Mouse (Mus musculus) induced T-regulatory cell, adult 2 months (primary cell): ENCODE data around the gene Cd44.

Experiments used
- DNase-seq: peaks from one replicate; pipeline ENCODE4 v3.0.0-alpha.2; 2012; ENCODE audit warnings: low read depth

Cd44 gene

DNA sequence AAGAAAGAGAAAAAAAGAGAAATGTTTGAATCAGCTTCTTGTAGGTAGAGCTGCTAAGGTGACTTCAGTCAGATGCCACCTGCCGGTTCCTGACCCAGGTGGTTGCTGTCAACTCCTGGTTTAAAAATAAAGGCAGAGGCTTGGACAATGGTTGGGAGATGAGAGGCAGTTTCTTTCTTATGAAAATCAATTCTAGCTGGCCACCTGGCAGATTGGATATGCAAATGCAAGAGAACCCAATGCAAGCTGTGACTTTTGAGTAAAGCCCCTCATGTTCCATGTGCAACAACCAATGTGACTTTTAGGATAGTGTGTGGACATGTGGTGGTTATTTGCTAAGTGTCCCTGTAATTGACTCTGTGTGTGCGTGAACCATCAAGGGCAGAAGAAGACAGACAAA lies 33.0 kb downstream of the Cd44 start:
- DNase-seq: peak; percentile 41

DNA sequence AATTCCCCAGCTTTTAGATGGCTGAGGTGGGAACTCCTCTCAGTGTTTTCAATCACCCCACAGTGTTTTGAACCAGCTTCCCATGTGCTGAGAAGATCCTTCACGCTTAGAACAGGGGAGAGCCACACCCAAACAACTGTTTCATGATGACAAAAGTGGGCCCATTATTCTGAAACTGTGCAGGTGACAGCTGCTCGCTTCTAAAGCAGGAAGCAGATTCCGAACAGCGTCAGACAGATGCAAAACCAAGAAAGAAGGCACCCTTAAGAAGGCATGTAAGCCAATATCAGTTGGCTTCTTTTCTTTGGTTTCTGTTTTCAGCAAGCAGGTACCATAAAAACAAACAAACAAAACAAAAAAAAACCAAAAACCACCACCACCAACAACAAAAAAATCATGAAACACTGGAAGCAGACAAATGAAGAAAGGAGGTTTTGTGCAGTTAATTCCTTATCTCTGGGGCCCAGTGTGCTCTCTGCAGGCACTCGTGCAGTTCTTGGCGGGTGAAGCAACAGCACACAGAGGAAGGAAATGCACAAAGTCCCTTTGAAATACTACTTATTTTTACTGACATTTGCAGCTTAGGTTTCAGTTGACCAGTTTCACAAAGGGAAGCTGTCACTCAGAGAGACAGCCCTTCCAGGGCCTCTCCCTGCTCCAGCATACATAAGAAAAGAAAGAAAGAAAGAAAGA lies 33.9 kb downstream of the Cd44 start:
- peak; percentile 78 for DNase-seq

DNA sequence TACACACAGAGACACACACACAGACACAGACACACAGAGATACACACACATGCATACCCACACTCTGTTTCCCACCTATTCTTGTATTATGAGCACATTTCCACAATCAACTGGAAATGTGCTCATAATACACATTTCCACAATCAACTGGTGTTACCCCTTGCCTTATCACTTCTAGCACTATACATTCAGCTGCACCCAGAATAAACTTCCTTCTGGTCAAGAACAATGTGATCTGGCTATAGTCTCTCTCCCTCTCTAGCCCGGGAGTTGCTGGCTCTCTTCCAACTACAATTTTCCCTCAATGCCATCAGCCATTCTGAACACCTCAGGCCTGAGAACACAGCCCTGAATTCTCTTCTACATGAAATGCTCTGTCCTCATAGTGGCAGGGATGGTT lies 34.9 kb downstream of the Cd44 start:
- DNase-seq: no peak

DNA sequence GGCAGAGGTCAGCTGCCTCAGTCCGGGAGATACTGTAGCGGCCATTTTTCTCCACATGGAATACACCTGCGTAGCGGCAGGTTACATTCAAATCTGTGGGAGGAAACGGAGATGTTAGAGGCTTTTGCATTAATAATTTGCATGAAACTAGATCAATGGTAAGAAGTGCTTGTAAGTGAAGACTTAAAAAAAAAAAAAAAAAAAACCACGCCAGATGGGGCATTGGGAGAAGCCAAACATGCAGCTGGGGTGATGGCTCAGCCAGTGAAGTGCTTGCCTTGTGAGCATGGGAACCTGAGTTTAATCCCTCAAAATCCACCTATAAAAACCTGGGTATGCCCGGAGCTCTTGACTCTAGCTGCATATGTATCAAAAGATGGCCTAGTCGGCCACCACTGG lies 36.1 kb downstream of the Cd44 start:
- DNase-seq: no peak

DNA sequence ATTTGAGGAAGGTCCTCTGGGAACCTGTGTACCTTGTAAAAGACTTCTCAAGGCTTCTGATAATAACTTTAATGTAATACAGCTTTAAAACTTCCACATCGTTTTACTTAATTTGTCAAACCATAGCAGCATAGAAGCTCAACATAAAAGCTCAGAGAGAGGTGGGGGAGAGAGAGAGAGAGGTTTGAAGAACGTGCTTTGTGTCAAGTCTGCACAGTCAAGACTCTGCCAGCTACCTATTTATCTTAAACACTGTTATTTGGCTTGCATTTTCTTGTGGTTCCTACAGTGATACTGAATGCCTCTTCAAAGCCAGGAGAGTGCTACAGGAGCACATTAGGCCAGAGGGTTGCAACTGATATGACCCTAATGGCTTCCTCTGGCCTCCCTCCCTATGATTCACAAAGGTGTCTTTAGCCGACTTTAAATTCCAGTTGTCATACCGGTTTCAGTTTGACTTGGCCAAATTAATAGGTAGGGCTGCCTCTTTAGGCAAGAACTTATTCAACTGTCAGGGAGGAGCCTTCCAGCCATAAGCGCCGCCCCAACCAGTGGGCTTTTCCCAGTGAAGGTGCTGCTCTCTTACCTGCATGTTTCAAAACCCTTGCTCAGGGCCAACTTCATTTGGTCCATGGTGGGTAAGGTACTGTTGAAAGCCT lies 36.6 kb downstream of the Cd44 start:
- DNase-seq: peak; percentile 29

DNA sequence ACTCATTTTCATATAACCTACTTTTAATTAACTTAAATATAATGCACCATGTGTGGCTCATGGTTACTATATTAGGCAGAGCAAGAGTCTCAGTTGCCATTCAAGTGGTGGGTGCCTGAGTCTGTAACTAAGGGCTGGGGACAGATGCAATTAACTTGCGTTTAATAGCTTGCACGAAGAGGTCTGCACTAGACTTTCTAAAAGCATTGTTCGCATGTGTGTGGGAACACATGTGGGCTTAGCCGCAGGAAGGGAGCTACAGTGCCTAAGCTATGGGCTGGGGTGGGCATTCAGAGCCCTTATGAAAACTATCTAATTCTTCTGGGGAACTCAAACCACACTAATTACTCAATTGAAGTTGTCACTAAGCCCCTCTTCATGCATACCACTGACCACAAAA lies 37.4 kb downstream of the Cd44 start:
- no peak for DNase-seq

DNA sequence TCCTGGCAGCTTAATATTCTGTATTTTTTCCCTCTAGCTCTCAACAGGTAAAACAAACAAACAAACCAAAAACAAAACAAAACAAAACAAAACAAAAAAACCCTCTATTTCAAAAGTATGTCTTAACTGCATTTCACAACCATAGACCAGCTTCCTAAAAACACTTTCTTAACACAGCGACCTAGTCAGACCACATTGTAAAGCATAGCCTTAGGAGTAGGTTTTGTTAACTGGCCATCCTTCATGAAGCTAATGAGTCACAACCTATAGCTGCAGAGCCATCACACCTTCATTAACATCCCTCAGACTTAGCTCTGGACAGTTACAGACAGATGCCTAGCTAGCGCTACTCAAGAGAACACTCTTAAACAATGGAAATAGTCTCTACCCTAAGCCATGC lies 37.9 kb downstream of the Cd44 start:
- no peak for DNase-seq

DNA sequence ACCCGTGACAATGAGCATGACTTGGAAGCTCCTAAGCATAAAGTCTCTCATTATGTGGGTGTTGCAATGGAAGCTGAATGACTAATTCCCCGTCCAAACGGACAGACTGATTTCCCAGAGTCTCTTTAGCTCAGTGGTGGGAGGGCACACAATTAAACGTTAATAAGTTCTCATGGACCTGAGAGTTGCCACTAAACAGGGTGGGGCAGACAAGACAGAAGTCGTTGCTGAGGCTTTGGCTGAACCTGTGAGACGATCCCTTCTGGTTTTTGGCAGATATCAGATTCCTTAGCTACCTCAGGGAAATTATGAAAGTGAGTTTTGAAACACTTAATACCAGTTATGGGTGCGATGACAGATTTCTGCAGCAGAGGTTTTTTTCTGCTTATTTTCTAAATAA lies 38.8 kb downstream of the Cd44 start:
- no peak for DNase-seq

DNA sequence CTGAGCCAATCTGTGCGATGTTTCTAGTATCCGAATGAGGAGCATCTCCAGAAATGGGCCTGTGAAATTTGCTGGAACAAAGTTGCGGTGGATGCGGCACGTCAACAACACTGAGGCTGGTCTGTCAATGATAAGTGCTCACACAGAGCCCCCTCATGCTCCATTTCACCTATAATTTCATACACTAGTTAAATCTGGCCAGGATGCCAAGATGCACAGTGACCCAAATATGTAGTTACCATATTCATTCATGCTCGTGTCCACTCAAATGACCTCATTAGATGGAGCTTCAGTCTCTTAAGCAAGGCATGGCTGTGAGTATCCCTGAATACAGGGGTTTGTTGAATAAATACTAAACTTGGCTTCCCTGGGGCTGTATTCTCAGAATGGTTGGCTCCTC lies 43.2 kb downstream of the Cd44 start:
- no peak for DNase-seq

DNA sequence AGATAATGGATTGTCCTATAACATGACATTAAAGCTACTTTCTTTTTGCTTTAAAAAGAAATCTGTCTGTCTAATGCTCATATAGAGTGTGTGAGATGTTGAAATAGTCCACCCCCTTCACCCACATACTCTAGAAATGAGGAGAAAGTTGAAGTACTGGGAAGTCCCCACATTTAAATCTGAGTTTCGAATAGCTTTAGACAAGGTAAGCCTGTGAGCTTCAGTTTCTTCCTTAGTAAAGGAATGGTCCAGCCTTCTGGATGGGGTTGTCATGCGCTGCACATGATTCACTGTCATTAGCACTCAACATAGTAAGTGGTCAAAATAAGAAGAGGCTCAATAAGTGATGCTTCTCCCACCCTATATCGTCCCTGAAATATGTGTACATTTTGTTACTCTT lies 48.2 kb downstream of the Cd44 start:
- DNase-seq: peak; percentile 65

DNA sequence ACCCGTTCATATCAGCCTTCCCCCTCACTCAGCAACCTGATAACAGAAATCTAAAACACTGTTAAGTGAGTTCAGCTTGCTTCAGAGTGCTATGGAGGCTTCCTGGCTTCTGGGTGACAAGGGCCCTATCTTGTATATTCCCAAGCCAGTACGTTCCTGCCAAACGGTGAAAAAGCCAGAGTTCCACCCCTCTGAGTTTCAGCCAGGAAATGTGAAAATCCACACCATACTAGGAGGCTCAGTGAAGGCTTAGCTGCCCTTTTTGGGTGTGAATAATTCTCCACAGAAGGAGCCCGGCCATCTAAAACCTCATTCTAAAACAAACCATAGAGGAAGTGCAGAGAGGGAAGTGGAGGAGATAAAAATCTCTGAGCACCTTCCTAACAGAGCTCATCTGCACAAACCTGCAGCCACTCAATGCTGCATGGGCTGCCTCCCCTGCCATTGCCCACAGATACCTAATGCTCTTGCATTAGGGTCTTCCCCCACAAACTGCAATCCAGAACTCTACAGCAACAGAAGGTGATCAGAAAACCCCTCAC lies 49.5 kb downstream of the Cd44 start:
- DNase-seq: peak; percentile 66

DNA sequence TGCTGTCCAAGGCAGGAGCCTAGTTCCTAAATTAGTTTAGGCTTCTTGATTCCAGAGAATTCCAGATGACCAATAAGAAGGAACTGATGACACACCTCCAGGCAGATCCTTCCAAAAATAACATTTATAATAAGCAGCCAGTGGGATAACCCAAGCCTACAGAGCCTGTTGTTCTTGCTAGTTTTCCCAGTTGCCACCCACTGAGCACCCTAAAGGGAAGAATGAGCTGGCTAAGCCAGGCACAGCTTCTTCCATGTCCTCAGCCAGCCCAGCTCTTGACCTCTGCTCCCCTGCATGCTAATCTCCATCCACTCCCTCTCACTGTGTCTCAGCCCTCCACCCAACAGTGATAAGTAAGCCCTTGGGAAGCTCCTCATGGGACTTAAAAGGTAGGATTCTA lies 51.4 kb downstream of the Cd44 start:
- peak; percentile 43 for DNase-seq

DNA sequence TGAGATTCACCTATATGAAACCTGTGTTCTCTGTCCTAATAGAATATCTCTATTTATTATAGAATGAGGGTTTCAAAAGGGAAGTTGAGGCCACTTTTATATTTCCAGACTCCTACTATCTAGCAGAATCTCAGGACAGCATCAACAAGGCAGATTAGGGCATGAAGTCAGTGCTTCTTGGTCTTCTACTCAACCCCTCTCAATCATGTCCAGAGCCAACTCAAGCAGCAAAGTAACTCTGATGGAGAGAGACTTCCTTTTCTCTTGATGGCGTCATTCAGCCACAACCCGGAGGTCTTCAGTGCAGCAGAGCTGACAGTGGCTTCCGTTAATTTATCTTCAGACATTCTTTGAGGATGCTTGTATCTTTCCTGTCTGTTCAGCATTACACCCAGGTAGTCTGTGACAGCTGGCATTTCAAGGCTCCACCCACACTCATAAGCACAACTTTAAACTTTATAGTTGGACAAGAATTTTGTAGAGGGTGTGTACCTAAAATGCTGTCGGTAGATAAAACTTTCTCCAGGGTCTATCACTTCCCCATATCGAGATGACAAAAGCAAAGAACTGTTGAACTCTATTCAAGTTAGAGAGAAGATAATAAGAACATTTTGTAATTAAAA lies 52.5 kb downstream of the Cd44 start:
- peak; percentile 69 for DNase-seq

DNA sequence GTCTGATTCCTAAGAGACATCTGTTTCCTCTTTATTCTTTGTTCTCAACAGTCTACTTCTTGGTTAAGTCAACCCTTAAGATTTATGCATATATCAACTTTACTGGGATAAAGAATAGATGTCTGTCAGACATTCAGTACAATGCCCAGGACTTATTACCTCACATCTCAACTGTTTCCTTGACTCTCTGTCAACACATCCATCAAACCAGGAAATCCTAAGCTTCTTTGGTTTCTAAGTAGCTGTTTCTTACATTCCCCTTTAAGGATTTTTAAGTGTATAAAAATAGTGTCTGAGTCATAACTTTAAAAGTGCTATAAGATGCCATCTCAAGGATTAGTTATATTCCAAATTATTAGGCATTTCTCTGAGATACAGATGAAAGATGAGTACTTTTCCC lies 60.2 kb downstream of the Cd44 start:
- DNase-seq: no peak

DNA sequence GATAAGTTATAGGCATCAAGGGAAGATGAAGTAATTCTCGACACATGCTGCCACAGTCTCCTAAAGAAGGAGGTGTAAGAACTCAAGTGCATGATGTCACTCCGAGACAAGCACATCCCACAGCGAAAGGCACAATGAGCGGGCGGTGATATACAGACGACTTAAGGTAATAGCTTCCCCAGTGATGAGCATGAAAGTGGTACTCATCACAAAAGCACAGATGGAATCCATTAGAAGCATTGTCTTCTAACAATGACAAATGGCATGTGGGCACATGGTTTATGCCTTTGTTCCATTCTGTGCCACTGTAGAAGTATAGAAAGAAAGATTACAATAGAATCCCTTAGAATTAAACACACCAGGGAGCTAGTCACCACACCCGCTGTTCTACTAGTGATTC lies 63.3 kb downstream of the Cd44 start:
- no peak for DNase-seq

DNA sequence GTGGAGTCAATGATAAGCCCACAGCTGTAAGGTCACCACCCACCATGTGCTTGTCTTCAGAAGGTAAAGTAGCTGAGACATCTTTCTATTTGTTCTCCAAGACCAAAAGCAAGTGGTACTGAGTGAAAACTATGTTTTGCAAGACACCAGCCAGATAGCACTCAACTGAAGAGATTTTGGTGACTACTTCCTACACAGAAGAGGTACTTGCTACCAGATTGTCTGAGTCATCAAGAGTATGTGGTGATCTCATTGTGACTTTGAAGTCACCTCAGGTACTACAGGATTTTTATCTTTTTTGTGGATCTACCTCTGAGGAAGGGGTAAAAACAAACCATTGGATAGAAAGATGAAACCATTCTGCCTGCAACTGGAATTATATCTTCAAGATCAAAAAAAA lies 69.9 kb downstream of the Cd44 start:
- peak; percentile 28 for DNase-seq

DNA sequence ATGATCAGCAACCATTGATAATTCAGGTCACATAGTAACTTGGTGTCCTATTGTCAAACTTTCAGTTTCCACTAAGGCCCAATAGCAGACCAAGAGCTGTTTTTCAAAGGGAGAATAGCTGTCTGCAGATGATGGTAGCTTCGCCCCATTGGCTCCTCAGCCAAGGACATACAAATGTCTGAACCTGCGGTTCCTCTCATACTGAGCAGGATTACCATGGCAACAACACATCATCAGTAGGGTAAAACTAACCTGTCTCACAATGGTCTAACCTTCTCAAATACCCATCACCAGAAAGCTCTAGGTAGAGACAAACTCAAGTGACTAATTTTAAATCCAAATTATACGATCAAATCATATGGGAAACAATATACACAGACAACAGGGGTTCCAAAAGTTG lies 72.3 kb downstream of the Cd44 start:
- DNase-seq: no peak

DNA sequence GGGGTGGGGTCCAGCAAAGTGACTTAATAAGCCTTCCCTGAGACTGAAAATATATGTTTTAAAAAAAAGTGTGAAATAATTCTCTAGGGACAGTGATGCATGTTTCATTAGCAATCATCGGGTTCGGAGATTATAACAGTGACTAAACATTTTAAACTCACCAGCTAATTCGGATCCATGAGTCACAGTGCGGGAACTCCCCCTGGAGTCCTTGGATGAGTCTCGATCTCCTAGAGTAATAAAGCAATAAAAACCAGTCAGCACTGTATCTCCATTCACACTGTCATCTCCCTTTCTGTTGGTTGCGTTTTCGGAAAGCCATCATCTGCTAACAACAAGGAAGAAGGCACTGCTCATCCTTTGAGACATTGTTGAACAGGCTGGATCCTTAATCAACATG lies 73.1 kb downstream of the Cd44 start:
- DNase-seq: no peak

DNA sequence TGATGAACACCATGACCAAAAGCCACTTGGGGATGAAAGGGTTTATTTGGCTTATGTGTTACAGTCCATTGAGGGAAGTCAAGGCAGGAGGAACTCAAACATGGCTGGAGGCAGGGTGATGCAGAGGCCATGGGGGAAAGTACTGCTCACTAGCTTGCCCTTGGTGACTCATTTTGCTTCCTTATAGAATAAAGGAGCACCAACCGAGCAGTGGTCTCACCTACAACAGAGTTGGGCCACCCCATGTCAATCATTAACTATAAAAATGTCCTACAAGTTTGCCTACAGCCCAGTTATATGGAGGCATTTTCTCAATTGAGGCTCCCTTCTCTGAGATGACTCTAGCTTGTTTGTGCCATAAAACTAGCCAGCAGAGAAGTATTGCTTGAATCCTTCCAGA lies 73.6 kb downstream of the Cd44 start:
- DNase-seq: no peak

DNA sequence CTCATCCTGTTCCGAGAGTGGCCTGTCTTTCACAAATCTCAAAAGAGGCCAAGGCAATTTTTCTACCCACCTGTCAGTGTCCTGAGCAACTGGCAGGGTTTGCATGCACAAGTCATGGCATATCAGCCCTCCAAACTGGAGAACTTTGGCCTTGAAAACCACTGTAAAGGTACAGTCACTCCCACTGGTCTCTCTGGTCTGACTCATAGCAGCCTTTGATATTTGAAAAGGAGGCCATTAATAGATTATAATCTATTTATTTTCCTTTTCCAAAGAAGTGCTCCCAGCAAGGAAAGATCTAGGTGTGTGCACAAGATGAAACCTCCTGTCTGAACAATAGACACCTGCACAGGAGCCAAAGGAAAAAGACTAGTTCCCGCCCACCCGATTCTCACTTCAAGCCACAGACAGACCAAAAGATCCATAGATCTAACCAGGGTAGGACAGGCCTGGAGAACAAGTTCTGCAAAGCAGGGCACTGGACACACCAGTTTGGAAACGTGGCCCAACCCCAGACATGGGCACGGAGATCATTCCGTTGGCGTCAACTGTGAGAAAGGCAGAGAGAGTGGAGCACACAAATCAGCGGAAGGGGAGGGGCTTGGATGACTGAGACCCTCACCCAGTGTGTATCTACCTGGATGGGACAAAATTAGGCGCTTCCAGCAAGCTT lies 75.4 kb downstream of the Cd44 start:
- DNase-seq: no peak

DNA sequence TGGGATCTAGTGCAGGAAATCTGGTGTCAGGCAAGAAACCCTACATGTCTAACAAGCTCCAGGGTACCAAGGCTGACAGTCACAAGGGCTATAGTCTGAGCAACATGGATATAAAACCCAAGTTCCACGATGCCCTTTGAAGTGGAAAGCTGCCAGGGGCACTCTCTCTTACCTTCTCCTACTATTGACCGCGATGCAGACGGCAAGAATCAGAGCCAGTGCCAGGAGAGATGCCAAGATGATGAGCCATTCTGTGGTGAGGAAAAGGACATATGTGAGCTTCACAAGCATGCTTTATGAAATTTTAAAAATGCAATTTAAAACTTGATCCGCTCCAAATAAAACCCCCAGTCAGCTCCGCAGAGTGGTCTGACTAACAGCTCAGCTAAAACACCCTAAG lies 79.4 kb downstream of the Cd44 start:
- no peak for DNase-seq

DNA sequence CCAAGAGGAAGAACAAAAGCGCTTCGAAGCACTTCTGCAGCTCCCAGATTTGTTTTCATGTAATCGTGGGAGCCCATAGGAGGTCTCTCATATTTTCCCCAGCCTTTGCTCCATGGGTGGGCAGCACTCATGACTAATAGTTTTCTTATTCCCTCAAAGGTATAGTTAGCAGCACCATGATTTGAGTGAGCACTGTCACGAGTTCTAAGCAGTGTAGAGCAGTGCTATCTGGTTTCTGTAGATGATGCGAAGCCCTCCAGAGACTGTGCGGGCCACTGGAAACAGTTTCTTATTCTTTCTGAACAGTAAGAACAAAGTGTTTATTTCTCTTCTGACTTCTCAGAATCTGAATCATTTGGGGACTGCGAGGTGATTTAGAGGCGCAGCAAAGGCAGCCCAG lies 80.7 kb downstream of the Cd44 start:
- no peak for DNase-seq

DNA sequence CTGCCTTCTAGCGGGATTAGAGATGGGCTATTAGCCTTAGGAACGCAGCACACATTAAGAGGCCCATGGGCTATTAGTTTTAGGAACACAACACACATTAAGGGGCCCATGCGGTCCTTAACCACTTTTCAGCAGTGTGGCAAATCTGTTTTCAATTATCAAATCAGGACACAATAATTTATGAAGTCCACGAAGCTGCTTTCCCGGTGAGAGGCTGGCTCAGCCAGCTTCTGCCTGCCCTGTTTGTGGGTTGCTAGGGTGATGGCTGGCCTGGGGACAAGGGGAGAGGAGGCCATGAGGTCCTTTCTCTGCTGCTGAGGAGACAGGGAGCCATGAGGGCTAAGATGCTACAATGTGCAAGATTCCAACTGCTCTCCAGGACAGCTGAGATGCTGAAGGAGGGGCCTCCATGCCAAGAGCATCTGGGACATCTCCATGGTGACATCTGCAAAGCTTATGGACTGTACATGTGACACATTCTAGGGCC lies 81.2 kb downstream of the Cd44 start:
- DNase-seq: no peak
